Mouse (Mus musculus) midbrain, embryonic 12.5 days (tissue): ENCODE measurements around the gene Spred1. TPM values are rescaled to one million over a fixed set of nuclear protein-coding genes. Genes with fewer than 3 reads are reported as not detected.
"Not testable (repeated sequence)": the region's sequence is repeated elsewhere in the genome, so short reads cannot be mapped to it uniquely, and the experiment has no call there.

Experiments
- ATAC-seq: fragments of 200-750 bp; cut with Nextera tagmentation; 2 replicates; pipeline ENCODE4 v1.8.0; 2017; ENCODE audit warnings: low read depth, moderate TSS enrichment, moderate library complexity; ENCODE audit not compliant: low FRiP score
- H3K27ac ChIP-seq: fragments of 300-500 bp; sonication (generic); replicated peaks from 2 replicates; pipeline ENCODE4 v1.5.1; 2016; ENCODE audit warnings: mild to moderate bottlenecking
- H3K27me3 ChIP-seq: fragments of 300-500 bp; sonication (generic); 2 replicates; pipeline ENCODE4 v1.6.1; 2016; ENCODE audit warnings: mild to moderate bottlenecking
- H3K36me3 ChIP-seq: fragments of 300-500 bp; sonication (generic); 2 replicates; pipeline ENCODE4 v1.6.1; 2016
- H3K4me1 ChIP-seq: fragments of 300-500 bp; sonication (generic); 2 replicates; pipeline ENCODE4 v1.6.1; 2016
- H3K4me2 ChIP-seq: fragments of 300-500 bp; sonication (generic); replicated peaks from 2 replicates; pipeline ENCODE4 v1.6.1; 2016; ENCODE audit warnings: mild to moderate bottlenecking, moderate library complexity
- H3K4me3 ChIP-seq: fragments of 300-500 bp; sonication (generic); 2 replicates; pipeline ENCODE4 v1.5.1; 2016; ENCODE audit warnings: mild to moderate bottlenecking
- H3K9ac ChIP-seq: fragments of 300-500 bp; sonication (generic); replicated peaks from 2 replicates; pipeline ENCODE4 v1.6.1; 2016; ENCODE audit warnings: mild to moderate bottlenecking, moderate library complexity
- H3K9me3 ChIP-seq: fragments of 300-500 bp; sonication (generic); 2 replicates; pipeline ENCODE4 v1.6.1; 2016; ENCODE audit warnings: mild to moderate bottlenecking
- WGBS: fragments of 180-500 bp; shearing (Covaris S2); methylation state at CpG from one replicate; pipeline ENCODE4 v1.1.7; 2016; 5-methylcytosine and 5-hydroxymethylcytosine counted together
- polyA plus RNA-seq: library from polyadenylated mRNA; unstranded; fragments of >200 nt; fragmentation: Nextera tagmentation; extraction: Ambion mirVana; gene quantifications from 2 replicates; pipeline ENCODE4 v1.2.1, GENCODE M21; 2016

Spred1 gene
- polyA plus RNA-seq, 1 experiment from 2014 or later = 17.8 TPM

DNA sequence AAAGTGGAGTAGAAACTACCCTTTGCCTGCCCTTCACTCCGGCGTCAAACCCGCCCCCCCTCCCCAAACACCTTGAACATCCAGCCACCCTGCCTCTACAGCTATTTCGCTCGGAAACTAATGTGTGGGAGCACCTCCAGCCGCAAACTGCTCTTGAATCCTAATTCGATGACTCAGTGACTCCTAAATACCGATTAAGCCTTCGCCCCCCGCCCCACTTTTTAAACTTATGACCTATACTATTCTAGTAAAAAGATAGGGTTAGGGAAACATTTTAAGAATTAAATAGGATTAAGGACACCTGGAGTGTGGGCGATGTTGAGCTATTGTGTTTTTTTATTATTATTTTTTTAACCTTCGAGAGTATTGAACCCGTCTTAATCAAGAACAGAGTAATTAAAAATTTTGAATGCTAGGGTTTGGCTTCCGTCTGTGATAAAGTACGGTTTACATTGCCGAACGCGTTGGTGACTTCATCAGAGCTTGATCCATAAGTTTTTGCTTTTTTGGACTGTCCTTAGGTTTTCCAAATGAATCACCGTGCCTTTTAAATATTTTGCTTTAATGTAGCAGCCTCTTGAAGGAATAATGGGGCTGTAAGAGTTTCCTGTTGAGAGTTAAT lies 921 bp downstream of the Spred1 start:
- Histone ChIP-seq H3K4me2 (peak overlapping the region; percentile 76), H3K4me1 (peaks cover 18% of the 10 kb centered on the region), H3K36me3 (no peaks in the 10 kb centered on the region), H3K9ac (peak overlapping the region; percentile 97), H3K4me3 (peak overlapping the region; percentile 91), H3K9me3 (no peaks in the 10 kb centered on the region), H3K27ac (peak overlapping the region; percentile 99), H3K27me3 (0 out of 2 replicates have a peak, but pooled peaks cover 7% of the 10 kb centered on the region)
- no peak for ATAC-seq
- WGBS = under 1% methylated on average over 19 of the region's 19 CpGs

DNA sequence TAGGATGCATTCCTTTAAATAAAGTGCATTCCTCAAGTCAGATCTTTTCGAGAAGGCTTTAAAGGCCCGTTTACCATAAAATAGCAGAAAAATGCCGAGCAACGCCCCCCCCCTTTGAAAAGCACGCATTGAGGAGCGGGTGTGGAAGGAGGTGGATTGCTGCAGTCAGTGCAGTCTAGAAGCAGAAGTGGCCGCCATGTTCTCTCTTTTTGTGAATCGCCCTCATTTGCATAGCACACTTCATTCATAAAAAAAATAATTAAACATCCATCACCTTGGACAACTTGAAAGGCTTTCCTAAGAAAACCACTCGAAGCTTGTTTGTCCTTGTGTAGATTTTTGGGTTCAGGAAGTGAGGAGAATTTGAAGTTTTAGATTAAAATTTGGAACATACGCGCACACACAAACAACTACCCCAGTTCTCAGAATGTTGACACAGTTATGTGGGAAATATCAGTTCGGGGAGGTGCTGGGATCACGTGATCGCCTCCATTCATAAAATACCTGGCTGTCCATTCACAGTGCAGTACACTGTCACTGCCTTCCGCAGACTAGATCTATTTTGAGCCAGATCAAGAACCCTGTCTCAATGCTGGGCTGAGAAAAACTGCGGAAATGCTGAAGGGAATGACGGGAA lies 1.6 kb downstream of the Spred1 start:
- H3K36me3 ChIP-seq = no peaks in the 10 kb centered on the region; the same call in 1 of the 2 replicates
- peaks cover 18% of the 10 kb centered on the region for H3K4me1 ChIP-seq
- H3K27ac ChIP-seq = no peak overlapping the region
- H3K4me2 ChIP-seq = peak overlapping the region; percentile 76
- H3K4me3 ChIP-seq = peak overlapping the region; percentile 91
- 0 out of 2 replicates have a peak, but pooled peaks cover 7% of the 10 kb centered on the region for H3K27me3 ChIP-seq
- H3K9me3 ChIP-seq = no peaks in the 10 kb centered on the region
- 13% methylated on average over 17 of the region's 17 CpGs for WGBS
- peak; percentile 41 for ATAC-seq
- peak overlapping the region; percentile 97 for H3K9ac ChIP-seq

GRCm38 (mm10) chr2:117123701-117124100 lies 2.5 kb downstream of the Spred1 start:
- Histone ChIP-seq H3K27ac (no peak overlapping the region), H3K9ac (0 out of 2 replicates have a peak overlapping the region, but pooled peaks have one; percentile 15)

DNA sequence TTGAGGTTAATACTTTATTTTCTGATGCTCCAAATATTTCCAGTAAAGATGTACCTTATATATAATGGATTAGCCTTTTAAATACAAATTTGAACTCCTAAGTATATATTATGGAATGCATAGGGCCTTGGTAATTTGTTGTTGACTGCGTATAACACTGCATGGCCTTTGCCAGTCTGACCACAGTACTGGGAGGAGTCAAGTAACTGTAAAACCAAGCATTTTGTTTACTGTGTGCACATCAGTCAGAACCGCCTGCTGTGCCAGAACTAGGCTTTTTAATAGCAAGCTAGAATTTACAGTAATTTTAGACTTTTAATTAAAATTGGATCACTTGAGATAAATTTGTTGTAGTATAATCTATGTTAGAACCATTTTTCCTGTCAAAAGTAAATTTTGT lies 3.7 kb downstream of the Spred1 start:
- no peaks in the 10 kb centered on the region; the same call in 1 of the 2 replicates for H3K36me3 ChIP-seq
- H3K9ac ChIP-seq = no peak overlapping the region
- peaks cover 9% of the 10 kb centered on the region for H3K4me1 ChIP-seq
- H3K9me3 ChIP-seq = no peaks in the 10 kb centered on the region
- no peak overlapping the region for H3K4me2 ChIP-seq
- H3K27ac ChIP-seq = no peak overlapping the region
- 87% methylated on average over 2 of the region's 2 CpGs for WGBS
- no peak overlapping the region for H3K4me3 ChIP-seq
- H3K27me3 ChIP-seq = no peaks in the 10 kb centered on the region
- ATAC-seq = no peak

More at GRCm38 (mm10) chr2:117123701-117124100, 2.5 kb downstream of the Spred1 start:
- no peak for ATAC-seq
- Histone ChIP-seq H3K4me3 (peak overlapping the region; percentile 22), H3K4me1 (peaks cover 18% of the 10 kb centered on the region), H3K27me3 (0 out of 2 replicates have a peak, but pooled peaks cover 7% of the 10 kb centered on the region), H3K36me3 (no peaks in the 10 kb centered on the region; the same call in 1 of the 2 replicates), H3K4me2 (peak overlapping the region; percentile 76), H3K9me3 (no peaks in the 10 kb centered on the region)
- 42% methylated on average over 3 of the region's 3 CpGs for WGBS

- H3K9ac ChIP-seq = no peak overlapping the region
- no peak overlapping the region for H3K27ac ChIP-seq
- no peak overlapping the region for H3K4me3 ChIP-seq
- H3K4me2 ChIP-seq = no peak overlapping the region
- H3K9me3 ChIP-seq = no peaks in the 10 kb centered on the region
- no peaks in the 10 kb centered on the region; the same call in 1 of the 2 replicates for H3K36me3 ChIP-seq
- WGBS = 93% methylated on average over 2 of the region's 2 CpGs
- ATAC-seq = no peak
- H3K4me1 ChIP-seq = peaks cover 4% of the 10 kb centered on the region; the same call in 1 of the 2 replicates
- H3K27me3 ChIP-seq = no peaks in the 10 kb centered on the region
Observed at GRCm38 (mm10) chr2:117129156-117129555, 8.0 kb downstream of the Spred1 start.

DNA sequence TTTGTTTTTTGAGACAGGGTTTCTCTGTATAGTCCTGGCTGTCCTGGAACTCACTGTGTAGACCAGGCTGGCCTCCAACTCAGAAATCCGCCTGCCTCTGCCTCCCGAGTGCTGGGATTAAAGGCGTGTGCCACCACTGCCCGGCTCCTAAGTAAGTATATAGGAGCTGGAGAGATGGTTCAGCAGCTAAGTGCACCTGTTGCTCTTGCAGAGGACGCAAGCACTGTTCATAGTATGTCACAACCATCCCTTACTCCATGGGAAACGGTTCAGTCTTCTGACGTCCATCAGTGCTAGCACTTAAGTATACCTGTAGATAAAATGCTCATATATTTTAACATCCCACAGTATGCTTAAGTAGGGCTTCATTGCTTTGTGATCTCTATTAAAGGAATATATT lies 9.9 kb downstream of the Spred1 start:
- not testable (repeated sequence) for H3K9ac ChIP-seq, H3K4me3 ChIP-seq, H3K4me1 ChIP-seq, H3K27ac ChIP-seq, H3K36me3 ChIP-seq, H3K4me2 ChIP-seq, ATAC-seq, H3K27me3 ChIP-seq, H3K9me3 ChIP-seq
- WGBS = 95% methylated on average over 7 of the region's 7 CpGs

- 78% methylated on average over 1 of the region's 1 CpGs for WGBS
- Histone ChIP-seq H3K36me3 (no peaks in the 10 kb centered on the region; the same call in 1 of the 2 replicates), H3K4me3 (no peak overlapping the region), H3K4me1 (no peaks in the 10 kb centered on the region), H3K27me3 (no peaks in the 10 kb centered on the region), H3K4me2 (no peak overlapping the region), H3K27ac (no peak overlapping the region), H3K9me3 (no peaks in the 10 kb centered on the region), H3K9ac (no peak overlapping the region)
- ATAC-seq = no peak
Observed at GRCm38 (mm10) chr2:117131910-117132309, 10.7 kb downstream of the Spred1 start.

- 0 out of 2 replicates have a peak, but pooled peaks cover 3% of the 10 kb centered on the region for H3K4me1 ChIP-seq
- H3K27me3 ChIP-seq = no peaks in the 10 kb centered on the region
- no peaks in the 10 kb centered on the region for H3K36me3 ChIP-seq
- ATAC-seq = no peak
- H3K27ac ChIP-seq = no peak overlapping the region
- no peak overlapping the region for H3K9ac ChIP-seq
- H3K4me2 ChIP-seq = no peak overlapping the region
- H3K9me3 ChIP-seq = no peaks in the 10 kb centered on the region
- H3K4me3 ChIP-seq = no peak overlapping the region
- 93% methylated on average over 2 of the region's 2 CpGs for WGBS
Observed at GRCm38 (mm10) chr2:117133541-117133940, 12.4 kb downstream of the Spred1 start.

DNA sequence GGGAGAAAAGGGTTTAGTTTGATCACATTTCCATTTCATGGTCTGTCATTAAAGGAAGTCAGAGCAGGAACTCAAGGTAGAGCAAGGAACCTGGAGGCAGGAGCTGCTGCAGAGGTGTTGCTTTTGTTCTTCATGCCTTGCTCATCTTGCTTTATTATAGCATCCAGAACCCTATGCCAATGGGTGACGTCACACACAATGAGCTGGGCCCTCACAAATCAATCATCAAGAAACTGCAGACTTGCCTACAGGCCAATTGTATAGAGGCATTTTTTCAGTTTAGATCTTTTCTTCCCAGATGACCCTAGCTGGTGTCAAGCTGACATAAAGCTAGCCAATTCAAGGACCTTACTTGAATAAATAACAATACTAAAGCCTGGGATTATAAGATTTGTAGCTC lies 16.6 kb downstream of the Spred1 start:
- Histone ChIP-seq H3K36me3 (no peaks in the 10 kb centered on the region), H3K9ac (no peak overlapping the region), H3K4me2 (no peak overlapping the region), H3K4me1 (peaks cover 14% of the 10 kb centered on the region), H3K9me3 (no peaks in the 10 kb centered on the region), H3K4me3 (no peak overlapping the region), H3K27me3 (no peaks in the 10 kb centered on the region), H3K27ac (no peak overlapping the region)
- 26% methylated on average over 1 of the region's 1 CpGs for WGBS
- ATAC-seq = no peak

DNA sequence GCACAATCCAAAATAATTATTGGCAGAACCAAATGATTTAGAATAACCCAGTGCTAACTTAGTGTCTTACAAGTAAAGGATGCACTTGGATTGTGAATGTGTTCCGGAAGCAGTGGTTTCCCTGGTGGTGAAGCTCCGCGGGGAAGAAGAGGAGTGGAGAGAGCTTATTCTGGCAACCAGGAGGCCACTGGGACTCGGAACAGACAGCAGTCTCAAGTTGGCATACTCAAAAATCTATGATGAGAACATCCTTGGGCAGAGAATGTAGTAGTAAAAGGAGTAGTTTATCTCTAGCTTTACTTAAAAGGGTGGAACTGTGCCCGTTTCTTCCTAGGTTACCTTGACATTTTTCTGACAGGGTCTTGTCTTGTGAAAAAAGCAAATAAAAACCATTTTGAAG lies 17.8 kb downstream of the Spred1 start:
- H3K9ac ChIP-seq = no peak overlapping the region
- no peaks in the 10 kb centered on the region for H3K27me3 ChIP-seq
- no peaks in the 10 kb centered on the region for H3K36me3 ChIP-seq
- no peaks in the 10 kb centered on the region for H3K9me3 ChIP-seq
- 86% methylated on average over 5 of the region's 5 CpGs for WGBS
- H3K4me1 ChIP-seq = peaks cover 14% of the 10 kb centered on the region
- H3K4me2 ChIP-seq = no peak overlapping the region
- no peak overlapping the region for H3K27ac ChIP-seq
- H3K4me3 ChIP-seq = no peak overlapping the region
- no peak for ATAC-seq

GRCm38 (mm10) chr2:117139977-117140376 lies 18.8 kb downstream of the Spred1 start:
- no peak overlapping the region for H3K9ac ChIP-seq
- peaks cover 14% of the 10 kb centered on the region for H3K4me1 ChIP-seq
- H3K4me3 ChIP-seq = no peak overlapping the region
- no peak overlapping the region for H3K4me2 ChIP-seq
- no peak overlapping the region for H3K27ac ChIP-seq
- H3K9me3 ChIP-seq = no peaks in the 10 kb centered on the region
- no peaks in the 10 kb centered on the region for H3K27me3 ChIP-seq
- H3K36me3 ChIP-seq = no peaks in the 10 kb centered on the region
- ATAC-seq = no peak
- 79% methylated on average over 1 of the region's 1 CpGs for WGBS

DNA sequence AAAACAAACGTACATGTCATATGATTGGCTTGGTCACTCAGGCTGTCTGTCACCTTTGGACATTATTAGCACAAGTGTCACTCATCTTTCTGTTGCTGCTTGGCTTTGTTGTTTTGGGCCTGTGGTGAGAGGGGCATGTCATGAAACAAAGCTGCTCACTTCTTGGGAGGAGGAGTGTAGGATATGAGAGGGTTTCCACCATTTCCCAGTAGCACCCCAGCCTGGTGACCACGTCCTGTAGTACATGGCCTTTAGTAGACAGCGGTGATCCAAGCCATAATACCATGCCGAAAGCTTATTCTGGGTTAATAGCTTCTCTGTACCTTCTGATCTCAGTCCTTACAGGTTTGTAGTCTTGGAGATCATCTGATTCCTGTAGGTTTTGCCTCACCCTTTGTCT lies 21.9 kb downstream of the Spred1 start:
- no peaks in the 10 kb centered on the region for H3K9me3 ChIP-seq
- 95% methylated on average over 4 of the region's 4 CpGs for WGBS

More for the DNA sequence above, 21.9 kb downstream of the Spred1 start:
- H3K4me2 ChIP-seq = no peak overlapping the region
- ATAC-seq = no peak
- H3K27ac ChIP-seq = no peak overlapping the region
- H3K4me1 ChIP-seq = peaks cover 19% of the 10 kb centered on the region
- H3K4me3 ChIP-seq = no peak overlapping the region
- no peak overlapping the region for H3K9ac ChIP-seq
- no peaks in the 10 kb centered on the region for H3K36me3 ChIP-seq
- no peaks in the 10 kb centered on the region for H3K27me3 ChIP-seq
